Mouse (Mus musculus) spleen, adult 2 months (tissue): ENCODE measurements around the gene Cnih1.

Experiments
- CTCF ChIP-seq: fragments of 200-500 bp; IDR thresholded peaks from 2 replicates; pipeline ENCODE4 v1.5.1; 2011; ENCODE audit warnings: mild to moderate bottlenecking, inconsistent platforms; ENCODE audit not compliant: insufficient read depth, insufficient read length, insufficient replicate concordance; ENCODE audit errors: extremely low read depth
- POLR2A ChIP-seq: fragments of 200-500 bp; IDR thresholded peaks from 2 replicates; pipeline ENCODE4 v1.6.1; 2011; ENCODE audit warnings: low read depth, low read length, inconsistent platforms

GRCm38 (mm10) chr14:46787454-46787786 lies 791 bp downstream of the Cnih1 start:
- no peak for TF ChIP-seq POLR2A
- TF ChIP-seq CTCF, result no peak
